Mouse (Mus musculus): ENCODE data around the gene Hsd17b11. TPM values are rescaled to one million over a fixed set of nuclear protein-coding genes. Genes with fewer than 3 reads are reported as not detected.
A peak's percentile ranks its signal among the peaks of the same experiment; 100 is the strongest.
"Not testable (repeated sequence)": the region's sequence is repeated elsewhere in the genome, so short reads cannot be mapped to it uniquely, and the experiment has no call there.

Hsd17b11 gene
- total RNA-seq, 2 experiments from 2014 or later: 29.4 to 31.6 TPM

DNA sequence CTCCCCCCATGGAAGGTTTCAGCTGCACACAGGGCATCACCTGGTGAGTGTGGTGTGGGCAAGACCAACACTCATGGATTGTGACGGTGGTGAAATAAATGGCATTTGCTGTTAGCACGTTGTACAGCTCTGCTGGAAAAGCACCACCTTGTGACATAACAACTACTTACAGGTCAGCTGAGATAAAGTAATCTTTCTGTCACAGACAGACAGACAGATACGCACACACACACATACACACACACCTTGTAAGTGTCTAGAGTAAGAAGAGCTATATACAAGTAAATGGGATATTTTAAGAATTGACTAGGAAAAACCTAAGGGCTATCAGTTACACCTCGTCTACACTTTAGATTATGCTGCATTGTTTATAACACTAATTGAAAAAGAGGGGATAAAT, 27.1 kb downstream of the Hsd17b11 start:
- intact Hi-C loops (cut with DNase I): loop anchor here (10.0 kb wide), 1 partner anchor 220 kb away; no protein-coding TSS in a partner anchor
- no peak for DNase-seq

DNA sequence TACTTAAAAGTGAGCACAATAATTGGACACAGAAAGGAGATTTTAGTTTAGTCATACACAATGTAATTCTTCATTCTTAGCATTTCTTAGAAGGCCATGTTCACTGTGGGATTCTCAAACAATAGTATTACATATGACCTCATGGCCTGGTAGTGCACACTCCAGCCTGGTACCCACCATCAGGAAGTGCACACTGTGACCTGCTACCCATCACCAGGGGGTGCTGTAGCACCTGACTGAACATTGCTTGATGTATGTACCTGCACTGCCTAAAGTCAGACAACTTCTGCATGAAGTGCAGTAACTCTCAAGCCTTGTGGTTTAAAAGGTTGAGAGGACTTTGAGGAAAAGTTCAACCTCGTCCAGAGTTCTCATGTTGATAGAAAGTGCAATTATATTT, 28.1 kb downstream of the Hsd17b11 start:
- intact Hi-C loops (cut with DNase I): loop anchor here (10.0 kb wide), 1 partner anchor 221 kb away; no protein-coding TSS in a partner anchor
- no peak for DNase-seq

DNA sequence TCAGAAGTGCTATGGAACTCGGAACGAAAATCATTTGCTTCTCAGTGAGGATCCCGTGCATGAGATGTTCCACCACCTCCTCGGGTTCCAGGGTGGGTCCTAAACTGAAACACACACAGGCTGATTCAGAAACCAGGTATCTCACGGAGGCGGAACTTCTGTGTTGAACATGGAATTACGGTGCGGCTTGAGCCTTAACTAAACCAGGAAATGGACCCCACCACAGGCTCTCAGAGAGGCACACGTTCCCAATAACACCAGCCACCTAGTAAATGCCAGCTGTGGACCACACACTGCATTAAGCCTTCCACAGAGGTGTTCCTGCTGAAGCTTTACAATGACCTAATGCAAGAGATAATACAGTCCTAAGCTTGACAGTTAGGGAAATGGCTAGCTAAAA, 28.9 kb downstream of the Hsd17b11 start:
- intact Hi-C loops (cut with DNase I): loop anchor here (10.0 kb wide), 1 partner anchor 222 kb away; no protein-coding TSS in a partner anchor
- no peak for DNase-seq

DNA sequence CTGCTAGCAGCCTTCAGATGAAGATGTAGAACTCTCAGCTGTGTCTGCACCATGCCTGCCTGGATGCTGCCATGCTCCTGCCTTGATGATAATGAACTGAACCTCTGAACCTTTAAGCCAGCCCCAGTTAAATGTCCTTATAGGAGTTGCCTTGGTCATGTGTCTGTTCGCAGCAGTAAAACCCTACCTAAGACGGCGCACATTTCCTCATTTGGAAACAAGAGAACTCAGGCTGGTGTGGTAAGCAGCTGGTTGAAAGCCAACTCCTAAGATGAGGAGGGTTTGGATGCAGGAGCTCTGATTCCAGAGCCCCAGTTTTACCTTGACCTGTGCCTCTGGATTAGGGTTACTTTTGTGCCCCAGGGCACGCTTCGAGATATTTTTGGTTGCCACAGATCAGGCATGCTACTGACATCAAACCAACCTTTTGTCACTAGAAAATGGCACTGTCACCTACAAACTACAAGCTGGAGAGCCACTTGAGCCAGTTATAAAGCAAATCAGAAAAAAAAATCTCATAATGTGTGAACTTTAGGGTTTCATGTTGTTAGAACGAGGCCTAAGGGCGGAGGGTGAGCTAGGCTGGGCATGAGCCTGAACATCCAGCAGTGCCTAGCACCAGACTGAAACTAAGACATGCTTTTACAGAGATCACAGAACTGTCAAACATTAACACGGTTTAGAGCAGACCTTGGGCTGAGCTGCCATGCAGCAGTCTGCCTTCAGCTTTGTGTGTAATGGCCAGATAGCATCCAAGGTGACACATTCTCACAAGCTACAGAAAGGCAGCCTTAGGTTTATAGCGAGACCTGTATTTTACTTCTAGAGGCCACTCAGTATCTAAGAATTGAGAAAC, 40.8 kb downstream of the Hsd17b11 start:
- intact Hi-C loops (cut with DNase I): no loop called here

DNA sequence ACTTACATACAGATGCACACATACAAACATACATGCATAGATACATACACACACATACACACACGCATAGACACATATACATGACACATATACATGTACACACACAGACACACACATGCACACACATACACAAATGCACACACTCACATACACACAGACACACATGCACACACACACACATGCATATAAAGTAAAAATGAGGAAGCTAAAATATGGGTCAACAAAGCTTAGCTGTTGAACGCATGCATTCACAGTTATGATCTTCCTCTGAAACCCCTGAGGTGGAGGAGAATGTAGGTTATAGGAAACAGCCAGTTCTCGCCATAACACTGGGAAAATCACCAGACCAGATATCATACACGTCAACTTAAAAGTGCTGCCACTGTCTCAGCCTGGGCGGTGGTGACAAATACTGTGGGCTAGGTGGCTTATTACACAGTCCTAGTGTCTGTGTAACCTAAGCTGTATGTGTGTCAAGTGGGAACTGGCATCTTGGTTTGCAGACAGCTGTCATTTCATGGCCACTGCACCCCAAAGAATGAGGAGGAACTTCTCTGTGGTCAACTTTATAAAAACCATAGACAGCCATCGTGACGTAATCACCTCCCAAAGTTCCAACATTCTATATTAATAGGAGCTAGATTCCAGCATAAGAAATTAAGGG, 43.7 kb downstream of the Hsd17b11 start:
- intact Hi-C loops (cut with DNase I): no loop called here
- no peak for DNase-seq

More for the DNA sequence above, 40.8 kb downstream of the Hsd17b11 start:
- DNase-seq: no peak

DNA sequence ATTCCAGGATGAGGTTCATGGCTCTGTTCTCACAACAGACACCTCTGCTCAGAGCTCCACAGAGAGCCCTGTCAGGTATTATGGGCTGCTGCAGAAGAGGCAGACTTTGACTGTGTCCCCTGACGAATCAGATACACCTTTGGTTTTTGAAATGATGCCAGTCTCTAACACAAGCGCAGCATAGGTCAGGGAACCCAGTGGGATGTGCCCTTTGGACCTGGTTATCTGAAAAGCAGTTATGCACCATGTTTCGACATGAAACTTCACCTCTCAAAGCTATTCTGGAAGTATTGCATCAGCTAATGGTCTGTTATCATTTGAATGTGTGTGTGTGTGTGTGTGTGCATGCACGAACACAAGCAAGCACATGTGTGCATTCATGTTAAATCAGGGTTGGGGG, 44.4 kb downstream of the Hsd17b11 start, which contains the start of gene Hsd17b13:
Gene Hsd17b13, minus strand, starts transcription at position 114 of the 400 bp plus-strand sequence.
- DNase-seq: no peak
- intact Hi-C loops (cut with DNase I): no loop called here

DNA sequence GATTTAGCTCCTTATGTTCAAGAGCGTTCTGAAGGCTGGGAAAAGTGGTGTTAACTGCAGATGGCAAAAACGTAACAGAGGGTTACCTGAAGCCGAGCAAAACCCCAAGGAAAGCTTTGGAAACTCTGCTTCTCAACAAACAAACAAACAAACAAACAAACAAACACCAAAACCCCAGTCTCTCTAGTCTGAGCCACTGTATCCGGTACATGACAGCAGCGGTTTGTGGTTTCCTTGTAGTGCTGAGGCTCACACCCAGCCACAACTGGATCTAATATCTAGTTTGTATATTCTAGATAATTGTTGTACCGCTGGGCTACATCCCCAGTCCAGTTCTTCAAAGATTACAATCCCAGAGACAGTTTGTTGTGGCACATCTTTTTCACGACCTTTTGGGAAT, 46.0 kb downstream of the Hsd17b11 start:
- no peak for DNase-seq
- intact Hi-C loops (cut with DNase I): no loop called here

DNA sequence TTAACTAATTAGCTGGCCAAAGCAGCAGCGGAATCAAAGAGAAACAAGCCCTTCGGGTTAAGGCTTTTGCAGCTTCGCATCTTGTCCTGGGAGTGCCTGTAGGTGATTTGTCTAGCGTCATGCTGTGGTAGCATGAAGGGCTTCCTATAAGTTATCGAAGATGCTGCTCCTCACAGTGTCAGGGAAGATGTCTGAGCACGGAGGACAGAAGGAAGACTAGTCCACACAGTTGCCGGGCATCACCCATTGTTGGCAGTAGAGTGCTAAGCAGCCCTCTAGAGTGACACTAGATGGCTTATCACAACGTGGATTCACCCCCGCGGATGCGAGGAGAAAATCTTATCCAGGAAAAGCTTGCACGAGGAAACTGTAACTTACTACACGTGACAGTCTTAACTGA, 48.9 kb downstream of the Hsd17b11 start:
- no peak for DNase-seq
- intact Hi-C loops (cut with DNase I): no loop called here

DNA sequence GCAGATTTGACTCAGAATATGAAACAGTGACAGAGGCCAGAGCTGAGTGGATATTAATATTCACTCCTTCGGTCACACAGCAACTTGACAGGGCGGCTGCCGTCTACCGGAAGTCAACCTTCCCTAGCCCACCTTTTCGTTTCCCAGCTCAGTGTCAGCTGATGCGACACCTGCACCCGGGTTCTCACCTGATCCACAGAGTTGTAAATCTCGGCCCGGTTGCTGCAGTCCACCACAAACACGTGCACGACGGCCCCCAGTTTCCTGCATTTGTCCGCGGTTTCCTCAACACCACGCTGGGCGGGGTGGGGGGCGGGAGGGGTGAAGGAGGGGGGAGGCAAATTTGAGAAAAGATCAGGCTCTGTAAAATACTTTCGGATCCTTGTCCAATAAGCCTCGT, 49.3 kb downstream of the Hsd17b11 start:
- DNase-seq: no peak
- intact Hi-C loops (cut with DNase I): no loop called here

DNA sequence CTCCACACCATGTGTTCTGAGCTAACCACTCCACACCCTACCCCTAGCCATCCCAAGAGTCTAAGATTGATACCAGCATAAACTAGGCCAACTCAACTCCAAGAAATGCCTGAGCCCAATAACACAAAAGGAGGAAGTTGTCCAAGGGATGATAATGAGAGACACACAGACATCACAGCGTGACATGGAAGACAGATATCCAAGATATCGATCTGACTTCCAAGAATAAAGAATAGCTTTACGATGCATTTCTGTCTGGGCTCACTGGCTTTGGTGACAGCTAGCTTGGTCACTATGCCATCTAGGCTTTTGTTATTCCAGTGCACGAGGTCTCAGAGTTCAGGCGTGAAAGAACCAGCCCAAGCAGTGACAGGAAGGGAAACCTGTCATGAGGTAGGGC, 50.7 kb downstream of the Hsd17b11 start:
- no peak for DNase-seq
- intact Hi-C loops (cut with DNase I): no loop called here

DNA sequence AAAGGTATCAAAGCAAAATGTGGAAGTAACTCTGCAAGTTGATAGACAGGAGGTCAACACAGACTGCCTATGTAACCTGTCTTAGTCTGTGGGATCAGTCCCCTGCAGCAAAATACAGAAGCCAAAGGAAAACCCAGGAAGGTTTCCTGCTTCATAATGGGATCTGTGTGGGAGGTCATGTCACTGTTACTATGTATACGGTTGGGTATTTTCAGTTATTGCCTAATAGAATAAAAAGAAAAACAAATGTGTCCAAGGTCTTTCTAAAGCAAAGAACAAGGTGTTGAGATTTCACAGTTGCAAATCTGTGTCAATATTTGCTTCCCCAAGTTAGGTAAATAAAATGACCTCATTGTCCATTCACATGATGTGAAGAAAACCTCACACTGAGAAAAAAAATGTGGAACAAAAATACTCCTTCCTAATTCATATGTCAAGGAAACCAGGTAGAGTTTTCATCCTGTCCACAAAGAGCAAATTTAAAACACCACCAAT, 58.7 kb downstream of the Hsd17b11 start:
- no peak for DNase-seq
- intact Hi-C loops (cut with DNase I): no loop called here

DNA sequence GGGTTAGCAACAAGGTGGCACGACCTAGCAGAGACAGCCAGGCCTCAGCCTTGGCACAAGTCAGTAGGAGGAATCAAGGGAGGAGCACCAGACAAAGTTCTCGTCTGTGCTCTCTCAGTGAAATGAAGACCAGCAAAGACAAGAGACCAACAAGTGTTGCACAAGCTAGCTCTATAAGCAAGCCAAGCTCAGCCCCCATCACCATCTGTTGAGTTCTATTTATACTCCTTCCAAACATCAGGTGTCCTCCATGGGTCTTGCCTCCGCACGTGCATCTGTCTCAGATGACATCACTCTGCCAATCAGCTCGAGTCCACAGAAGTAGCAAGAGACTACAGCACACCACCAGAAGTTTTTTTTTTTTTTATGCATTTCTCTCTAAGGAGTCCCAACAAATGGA, 67.1 kb downstream of the Hsd17b11 start:
- intact Hi-C loops (cut with DNase I): no loop called here
- DNase-seq: no peak

DNA sequence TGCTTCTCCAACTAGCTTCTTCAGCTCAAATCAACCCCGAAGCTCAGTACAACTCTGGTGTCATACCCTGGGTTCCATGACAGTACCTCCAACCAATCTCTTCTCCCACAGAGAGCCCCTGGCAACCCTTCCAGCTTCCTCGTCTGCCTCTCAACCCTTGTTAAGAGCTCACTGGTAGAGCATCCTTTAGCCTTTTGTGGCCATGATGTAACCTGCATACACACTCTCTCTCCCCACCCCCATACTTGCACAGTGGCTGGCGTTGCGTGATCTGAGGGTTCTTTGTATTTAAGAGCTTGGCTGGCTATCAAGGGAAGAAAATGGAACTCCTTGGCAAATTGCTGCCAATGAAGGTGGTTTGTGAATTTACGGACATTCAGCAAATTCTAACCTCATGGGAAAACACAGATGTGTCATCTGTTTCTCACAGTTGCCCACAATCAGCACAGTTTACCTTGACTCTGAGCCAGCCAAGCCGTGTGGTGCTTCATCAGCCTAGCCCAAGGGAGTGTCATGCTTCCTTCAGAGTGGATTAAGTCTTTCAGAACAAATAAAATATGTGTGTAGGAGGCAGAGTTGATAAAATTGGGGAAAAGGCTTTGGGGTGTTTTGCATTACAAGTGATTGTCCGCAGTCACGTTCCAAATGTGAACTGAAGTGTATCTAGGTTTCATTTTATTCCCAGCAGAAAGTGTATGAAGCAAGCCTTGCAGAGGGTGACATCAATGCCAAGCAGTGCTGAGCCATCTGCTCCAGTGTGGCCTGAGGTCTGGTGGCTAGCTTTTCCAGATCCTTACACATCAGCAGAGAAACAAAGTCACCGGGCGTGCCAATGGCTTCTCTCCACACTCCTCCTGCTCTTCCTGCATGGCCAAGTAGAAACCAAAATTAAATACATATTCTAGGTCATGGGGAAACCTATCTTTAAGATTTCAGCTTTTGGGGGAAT, 68.3 kb downstream of the Hsd17b11 start:
- peak in 1 of 2 experiments; percentile 20 for DNase-seq
- intact Hi-C loops (cut with DNase I): no loop called here

DNA sequence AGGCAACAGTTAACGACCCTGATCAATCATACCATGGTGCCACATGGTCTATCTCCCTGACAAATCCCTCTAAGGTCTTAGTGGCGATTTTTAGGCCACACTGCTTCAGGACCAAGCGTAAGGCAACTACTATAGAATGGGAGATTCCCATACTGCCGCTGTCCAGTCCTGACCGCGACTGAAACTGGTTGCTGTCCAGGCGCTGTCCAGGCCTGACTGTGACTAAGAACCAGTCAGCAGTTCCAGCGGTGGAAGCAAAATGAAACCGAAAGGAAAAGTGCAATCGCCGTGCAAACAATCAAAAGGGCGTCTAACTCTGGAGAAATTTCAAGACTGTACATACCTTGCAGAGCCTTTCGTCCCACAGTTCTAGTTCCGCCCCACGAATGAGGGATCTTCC, 71.6 kb downstream of the Hsd17b11 start:
- DNase-seq; intact Hi-C loops (cut with DNase I): not testable (repeated sequence)

DNA sequence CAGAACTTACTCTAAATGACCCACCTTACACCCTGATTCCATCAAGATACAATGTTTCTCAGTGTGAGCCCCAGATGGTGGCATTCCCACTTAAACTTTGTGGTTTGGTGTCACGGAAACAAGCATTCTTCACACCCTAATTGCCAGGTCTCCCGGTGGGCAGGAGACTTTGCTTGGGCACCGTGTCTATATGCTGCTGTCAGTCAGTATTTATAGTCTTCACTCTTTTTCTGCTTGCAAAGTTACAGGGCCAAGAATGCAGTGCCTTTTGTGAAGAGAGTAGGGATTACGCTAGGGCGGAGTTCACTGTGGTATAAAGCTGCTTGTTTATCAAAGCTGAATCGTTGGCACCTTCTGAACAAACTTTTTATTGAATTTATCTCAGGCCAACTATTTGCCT, 78.5 kb downstream of the Hsd17b11 start:
- DNase-seq: no peak
- intact Hi-C loops (cut with DNase I): no loop called here

DNA sequence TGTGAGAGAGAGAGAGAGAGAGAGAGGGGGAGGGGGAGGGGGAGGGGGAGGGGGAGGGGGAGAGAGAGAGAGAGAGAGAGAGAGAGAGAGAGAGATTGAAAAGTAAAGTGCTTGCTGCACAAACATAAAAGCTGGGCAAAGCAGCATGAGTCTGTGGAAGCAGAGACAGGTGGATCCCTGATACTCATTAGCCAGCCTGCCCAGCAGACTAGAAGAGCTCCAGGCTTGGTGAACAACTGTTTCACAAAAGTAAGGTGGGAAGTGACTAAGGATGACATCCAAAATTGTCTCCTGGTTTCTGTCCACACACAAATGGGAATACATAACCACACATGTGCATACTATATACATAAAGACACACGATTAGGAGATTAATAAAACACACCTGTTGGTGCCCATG, 81.9 kb downstream of the Hsd17b11 start:
- intact Hi-C loops (cut with DNase I): no loop called here
- no peak for DNase-seq

Small RNA genes within 50 kb of the gene (microRNA-seq; reads per million reads assigned to microRNA genes)
- gene Mir5619: 0.35 to 2.4 reads per million in 2 experiments

Other genes starting within 250 kb of the Hsd17b11 start
- 10 to 100 TPM; 11.9 to 15.2 TPM for gene Klhl8, start 110.7 kb downstream of the Hsd17b11 start, total RNA-seq (2021)
- not detected for gene Hsd17b13, start 44.5 kb downstream of the Hsd17b11 start, total RNA-seq (2021)
- 10 to 100 TPM; 45.8 to 46.6 TPM for gene Nudt9, start 24.4 kb upstream of the Hsd17b11 start, total RNA-seq (2021)
- not detected for gene Gm17660, start 55.7 kb upstream of the Hsd17b11 start, total RNA-seq (2021)
- 100 to 1,000 TPM; 372 to 394 TPM for gene Sparcl1, start 91.8 kb upstream of the Hsd17b11 start, total RNA-seq (2021)
- not detected for gene Dspp, start 148.8 kb upstream of the Hsd17b11 start, total RNA-seq (2021)
- gene Dmp1, start 180.7 kb upstream of the Hsd17b11 start, total RNA-seq (2021): not detected

All from heart, postnatal 10 days (tissue).